Mouse (Mus musculus) CD4-positive, CD25-positive, alpha-beta regulatory T cell (primary cell): Measurements from ENCODE around the gene Klhl30. TPM values are rescaled to one million over a fixed set of nuclear protein-coding genes. Genes with fewer than 3 reads are reported as not detected.

ENCODE experiments used
- polyA plus RNA-seq: library from polyadenylated mRNA; unstranded; fragments of 100-300 nt; shearing (Covaris generic); gene quantifications from one replicate; pipeline ENCODE4 v1.2.1, GENCODE M21; 2017

Gene Klhl30
- not detected for polyA plus RNA-seq

DNA sequence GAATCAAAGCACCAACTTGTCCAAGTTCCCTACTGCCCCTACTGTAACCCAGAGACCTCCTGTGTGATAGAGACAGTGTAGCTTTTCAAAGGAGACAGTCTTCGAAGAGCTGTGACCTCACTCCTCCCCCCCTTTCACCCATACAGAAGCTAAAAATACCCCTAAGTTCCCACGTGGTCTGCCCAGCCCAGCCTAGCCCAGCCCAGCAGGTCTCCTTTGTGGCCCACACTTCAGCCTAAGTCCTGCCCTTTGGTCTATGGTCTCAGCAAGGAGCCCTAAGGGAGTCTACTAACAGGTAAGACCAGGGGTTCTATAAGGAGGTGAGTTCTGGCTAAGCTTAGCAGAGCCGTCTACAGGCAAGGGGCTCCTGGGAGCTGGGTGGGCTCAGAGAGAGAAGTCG, at the start of gene Klhl30:
TSS of gene Klhl30 (plus strand) at position 176 of the 400 bp plus-strand sequence.

DNA sequence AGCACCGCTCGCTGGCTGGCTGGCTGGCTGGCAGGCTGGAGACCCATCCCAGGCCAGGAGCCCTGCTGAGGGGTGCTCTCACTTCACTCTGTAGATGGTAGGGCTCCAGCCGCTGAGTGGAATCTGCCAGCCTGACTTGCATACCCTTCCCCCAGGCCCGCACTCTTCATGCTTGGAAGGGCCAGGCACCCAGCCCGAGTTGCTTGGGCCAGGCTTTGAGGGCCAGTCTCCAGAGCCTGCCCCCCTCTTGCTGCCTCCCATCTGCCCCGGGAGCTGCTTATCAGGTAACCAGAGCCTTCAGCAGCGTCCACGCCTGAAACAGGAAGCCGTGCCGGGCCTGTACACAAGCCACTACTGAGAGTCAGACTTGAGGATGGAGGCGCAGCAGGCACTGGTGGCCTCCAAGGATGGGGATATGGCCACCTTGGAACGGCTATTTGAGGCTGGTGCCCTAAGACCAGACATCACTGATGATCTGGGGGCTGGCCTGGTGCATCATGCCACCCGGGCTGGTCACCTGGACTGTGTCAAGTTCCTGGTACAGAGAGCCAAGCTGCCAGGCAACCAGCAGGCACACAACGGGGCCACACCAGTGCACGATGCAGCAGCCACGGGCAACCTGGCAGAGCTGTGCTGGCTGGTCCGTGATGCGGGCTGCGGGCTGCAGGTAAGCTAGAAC, 28.9 kb upstream of the Klhl30 start, which contains the start of gene Espnl:
TSS of gene Espnl (plus strand) at position 316 of the 679 bp plus-strand sequence.

DNA sequence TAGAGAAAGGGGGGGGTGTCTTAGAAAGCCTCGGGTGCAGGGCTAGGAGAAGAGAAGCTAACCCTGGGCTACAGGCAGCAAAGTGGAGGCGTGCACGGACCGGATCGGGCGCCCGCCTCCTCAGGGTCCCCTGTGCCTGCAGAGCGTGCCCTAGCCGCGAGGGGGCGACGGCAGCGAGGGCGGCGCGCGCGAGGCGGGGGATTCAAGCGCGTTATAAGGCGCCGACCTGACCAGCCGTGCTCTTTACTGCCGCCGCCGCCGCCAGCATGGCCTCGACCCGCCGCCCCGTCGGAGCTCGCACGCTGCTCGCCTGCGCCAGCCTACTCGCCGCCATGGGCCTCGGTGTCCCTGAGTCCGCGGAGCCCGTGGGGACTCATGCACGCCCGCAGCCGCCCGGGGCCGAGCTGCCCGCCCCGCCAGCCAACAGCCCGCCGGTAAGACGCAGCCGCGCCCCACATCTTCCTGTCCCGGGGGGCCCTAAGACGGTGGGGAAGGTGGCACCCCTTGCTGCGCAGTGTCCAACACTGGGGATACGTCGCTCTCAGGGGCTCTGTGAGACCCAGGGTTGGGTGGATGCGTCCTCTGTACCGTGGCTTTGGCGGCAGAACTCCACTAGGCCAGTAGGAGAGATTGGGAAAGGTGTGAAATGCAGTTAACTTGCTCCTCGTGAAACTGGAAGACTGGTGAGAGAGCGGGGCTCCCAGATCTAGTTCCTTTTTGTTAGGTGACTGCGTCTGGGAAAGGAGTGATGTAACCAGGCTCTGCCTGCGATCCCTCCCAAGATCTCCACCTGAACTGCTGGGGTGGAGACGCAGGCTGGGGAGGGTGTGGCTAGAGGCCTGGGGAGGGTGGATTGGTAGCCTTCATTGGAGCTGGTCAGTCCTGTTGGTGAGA, 15.6 kb downstream of the Klhl30 start, which contains the start of gene Erfe:
TSS of gene Erfe (plus strand) at position 216 of the 894 bp plus-strand sequence.

DNA sequence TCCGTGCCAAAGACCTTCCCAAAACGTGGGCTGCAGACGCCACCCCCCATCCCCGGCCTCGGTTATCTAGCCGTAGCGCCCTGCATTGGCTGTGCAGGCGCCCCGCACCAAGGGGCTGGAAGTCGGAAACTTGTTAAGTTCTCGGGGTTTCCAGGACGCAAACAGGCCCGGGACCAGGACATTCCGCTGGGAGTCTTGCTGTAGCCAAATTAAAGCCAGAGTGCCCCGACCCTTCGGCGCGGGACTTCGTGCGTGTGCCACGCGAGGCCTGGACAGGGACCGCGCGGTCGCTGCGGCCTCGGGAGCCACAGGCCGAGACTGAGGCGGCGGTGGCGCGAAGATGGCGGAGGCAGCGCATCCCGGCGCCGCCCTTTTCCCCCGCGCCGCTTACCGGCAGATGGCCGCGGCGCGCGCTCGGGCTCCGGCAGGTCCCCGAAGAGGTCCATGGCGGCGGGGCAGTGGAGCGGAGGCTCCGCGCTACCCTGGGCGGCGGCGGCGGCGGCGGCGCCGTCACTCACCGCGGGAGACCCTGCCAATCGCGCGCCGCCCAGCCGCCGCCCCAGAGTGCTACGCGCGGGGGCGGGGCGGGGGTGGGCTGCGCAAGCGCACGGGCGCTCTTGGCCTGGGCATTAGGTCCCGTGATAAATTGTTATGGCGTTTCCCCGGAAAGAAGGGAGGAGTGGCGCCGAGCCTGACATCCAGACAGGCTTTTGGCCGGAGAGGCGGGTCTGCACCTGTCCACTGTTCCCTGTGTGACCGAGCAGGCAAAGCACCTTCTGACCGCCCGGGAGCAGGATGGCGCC, 47.6 kb downstream of the Klhl30 start, which contains the start of gene Ilkap:
TSS of gene Ilkap (minus strand) at position 556 of the 803 bp plus-strand sequence.

Other genes starting within 250 kb of the Klhl30 start
- gene Rbm44, start 205.9 kb upstream of the Klhl30 start, polyA plus RNA-seq, result 0.72 TPM
- gene Ramp1, start 171.2 kb upstream of the Klhl30 start, polyA plus RNA-seq, result 42.5 TPM
- 77.0 TPM for gene Ube2f, start 100.7 kb upstream of the Klhl30 start, polyA plus RNA-seq
- gene Scly, start 52.7 kb upstream of the Klhl30 start, polyA plus RNA-seq, result 38.4 TPM
- 0.05 TPM for gene Espnl, start 28.9 kb upstream of the Klhl30 start, polyA plus RNA-seq
- not detected for gene Erfe, start 15.4 kb downstream of the Klhl30 start, polyA plus RNA-seq
- gene Ilkap, start 47.8 kb downstream of the Klhl30 start, polyA plus RNA-seq, result 146 TPM
- 80.5 TPM for gene Hes6, start 63.0 kb downstream of the Klhl30 start, polyA plus RNA-seq
- 5.6 TPM for gene Per2, start 108.3 kb downstream of the Klhl30 start, polyA plus RNA-seq
- 6.3 TPM for gene Traf3ip1, start 143.6 kb downstream of the Klhl30 start, polyA plus RNA-seq
- gene Asb1, start 189.5 kb downstream of the Klhl30 start, polyA plus RNA-seq, result 7.0 TPM